Mouse (Mus musculus) heart, adult 2 months (tissue): ENCODE results near the gene Cd320.

ENCODE experiments used
- CTCF ChIP-seq: fragments of 200-600 bp; IDR thresholded peaks from 2 replicates; pipeline ENCODE4 v1.8.1; 2022; ENCODE audit warnings: antibody characterized with exemption, mild to moderate bottlenecking, moderate library complexity
- POLR2A ChIP-seq: fragments of 200-500 bp; IDR thresholded peaks from 2 replicates; pipeline ENCODE4 v1.6.1; 2011; ENCODE audit warnings: mild to moderate bottlenecking, low read depth, low read length, control low read depth; ENCODE audit not compliant: insufficient read depth

GRCm38 (mm10) chr17:33804205-33804604 is 38.7 kb upstream of the Cd320 start:
- TF ChIP-seq CTCF, result no peak
- TF ChIP-seq POLR2A, result no peak
